Comparison of ENCODE assay signal across 14 mouse cellular contexts in genomic region chr15:97507656-97508306, GRCm38 (mm10).
DNase-seq lines count a peak whose midpoint lies in the region; ATAC-seq lines count a peak whose summit lies in the region.
"Had no signal": no experiment of that assay in that cellular context is flagged by ENCODE, and none has a peak within 500 bp of the region (broad histone marks: within the 10 kb centered on the region; RNA-seq: fewer than 3 reads in every experiment).

No protein-coding gene starts in this region.

- no peak overlapping the region for H3K4me3 ChIP-seq in limb, embryonic 15.5 days
- no peak overlapping the region for H3K4me3 ChIP-seq in limb, embryonic 10.5 days
- H3K4me3 ChIP-seq: erythroblast, embryonic 14.5 days; limb, embryonic 13.5 days; megakaryocyte, embryonic 14.5 days had no signal

- no peak for ATAC-seq in limb, embryonic 15.5 days (ENCODE audit: insufficient number of reproducible peaks, low FRiP score, low TSS enrichment, low read depth)
- no peak for ATAC-seq in granulocyte monocyte progenitor cell, adult 5-6 weeks (replicated peaks; ENCODE audit: poor library complexity, severe bottlenecking)

- H3K27ac ChIP-seq in limb, embryonic 15.5 days = 0 out of 2 replicates have a peak overlapping the region, but pooled peaks have one; percentile 5
- no peak overlapping the region for H3K27ac ChIP-seq in limb, embryonic 10.5 days
- H3K27ac ChIP-seq: limb, embryonic 13.5 days had no signal

- intact Hi-C loops in left cerebral cortex, postnatal 14 days (cut with DNase I) = loop anchor here (10.0 kb wide), 1 partner anchor 93 kb away; no protein-coding TSS in a partner anchor

- no peak overlapping the region for H3K4me2 ChIP-seq in limb, embryonic 15.5 days
- H3K4me2 ChIP-seq: limb, embryonic 13.5 days had no signal

- H3K9ac ChIP-seq in limb, embryonic 15.5 days = no peak overlapping the region
- H3K9ac ChIP-seq: limb, embryonic 13.5 days had no signal

- H3K27me3 ChIP-seq in limb, embryonic 15.5 days = no peaks in the 10 kb centered on the region
- no peaks in the 10 kb centered on the region for H3K27me3 ChIP-seq in limb, embryonic 10.5 days (ENCODE audit: low read depth, poor library complexity, severe bottlenecking)
- H3K27me3 ChIP-seq: limb, embryonic 13.5 days; megakaryocyte, embryonic 14.5 days had no signal

- WGBS in limb, embryonic 15.5 days = 82% methylated on average over 16 of the region's 16 CpGs
- 93% methylated on average over 16 of the region's 16 CpGs for WGBS in limb, embryonic 10.5 days

- H3K9me3 ChIP-seq in limb, embryonic 15.5 days = no peaks in the 10 kb centered on the region
- no peaks in the 10 kb centered on the region for H3K9me3 ChIP-seq in limb, embryonic 10.5 days (replicated peaks)

- H3K36me3 ChIP-seq in limb, embryonic 15.5 days = no peaks in the 10 kb centered on the region
- H3K36me3 ChIP-seq in limb, embryonic 10.5 days = no peaks in the 10 kb centered on the region
- H3K36me3 ChIP-seq: limb, embryonic 13.5 days had no signal

- no peak for DNase-seq in limb, embryonic 10.5 days (ENCODE audit: low spot score)
- peak; percentile 47 to 67 for DNase-seq in layer of hippocampus, adult 18-20 months (ENCODE audit: low spot score in 2 of 2)
- peak; percentile 48 to 56 for DNase-seq in left cerebral cortex, postnatal 14 days (ENCODE audit: low spot score in 2 of 2)
- DNase-seq in right cerebral cortex, postnatal 4 days = peak; percentile 76
- DNase-seq in heart, adult 8-10 months (ENCODE audit: low spot score) = no peak
- no peak for DNase-seq in adrenal gland, adult 2 months
- DNase-seq: adrenal gland, postnatal 36 days; cerebellum, adult 18-20 months; lung, adult 18-20 months had no signal

- 0 out of 2 replicates have a peak, but pooled peaks cover 3% of the 10 kb centered on the region for H3K4me1 ChIP-seq in limb, embryonic 15.5 days
- H3K4me1 ChIP-seq in limb, embryonic 10.5 days = no peaks in the 10 kb centered on the region
- H3K4me1 ChIP-seq: limb, embryonic 13.5 days had no signal

Comparison
In these comparisons a context has a peak if more than half of its experiments do, and no peak if none do; other contexts are left out.
1. DNase-seq: peak in layer of hippocampus, adult 18-20 months (2 of 2), left cerebral cortex, postnatal 14 days (2 of 2) and right cerebral cortex, postnatal 4 days (single experiment); none in limb, embryonic 10.5 days (single experiment), heart, adult 8-10 months (single experiment) and adrenal gland, adult 2 months (single experiment).